Mouse (Mus musculus) lung, postnatal 0 days (tissue): ENCODE measurements around the gene Galnt13. TPM values are rescaled to one million over a fixed set of nuclear protein-coding genes. Genes with fewer than 3 reads are reported as not detected.

ENCODE experiments used
- ATAC-seq: fragments of 200-750 bp; cut with Nextera tagmentation; 2 replicates; pipeline ENCODE4 v1.8.0; 2017; ENCODE audit warnings: moderate library complexity
- DNase-seq: peaks from one replicate; pipeline ENCODE4 v3.0.0-alpha.2; 2016; ENCODE audit warnings: low spot score
- H3K27ac ChIP-seq: fragments of 300-500 bp; sonication (generic); 2 replicates; pipeline ENCODE4 v1.5.1; 2014; ENCODE audit warnings: antibody characterized with exemption, mild to moderate bottlenecking, low read length, mixed read lengths
- H3K27me3 ChIP-seq: fragments of 300-500 bp; sonication (generic); replicated peaks from 2 replicates; pipeline ENCODE4 v1.6.1; 2014; ENCODE audit warnings: low read length, mixed read lengths; ENCODE audit not compliant: insufficient read depth
- H3K36me3 ChIP-seq: fragments of 300-500 bp; sonication (generic); 2 replicates; pipeline ENCODE4 v1.6.1; 2014; ENCODE audit warnings: low read length, mixed read lengths; ENCODE audit not compliant: insufficient read depth
- H3K4me1 ChIP-seq: fragments of 300-500 bp; sonication (generic); 2 replicates; pipeline ENCODE4 v1.6.1; 2014; ENCODE audit warnings: antibody characterized with exemption, low read depth, low read length, mixed read lengths; ENCODE audit not compliant: insufficient read depth
- H3K4me2 ChIP-seq: fragments of 300-500 bp; sonication (generic); replicated peaks from 2 replicates; pipeline ENCODE4 v1.6.1; 2014; ENCODE audit warnings: low read depth, mild to moderate bottlenecking, low read length, moderate library complexity, mixed read lengths
- H3K4me3 ChIP-seq: fragments of 300-500 bp; sonication (generic); 2 replicates; pipeline ENCODE4 v1.5.1; 2014; ENCODE audit warnings: low read depth, low read length
- H3K9ac ChIP-seq: fragments of 300-500 bp; sonication (generic); replicated peaks from 2 replicates; pipeline ENCODE4 v1.6.1; 2014; ENCODE audit warnings: low read depth, mild to moderate bottlenecking
- H3K9me3 ChIP-seq: fragments of 300-500 bp; sonication (generic); 2 replicates; pipeline ENCODE4 v1.6.1; 2016; ENCODE audit warnings: low read length, mixed read lengths
- CTCF ChIP-seq: IDR thresholded peaks from 2 replicates; pipeline ENCODE4 v1.5.1; 2016; ENCODE audit warnings: antibody characterized with exemption, mild to moderate bottlenecking
- EP300 ChIP-seq: IDR thresholded peaks from 2 replicates; pipeline ENCODE4 v1.6.1; 2016; ENCODE audit warnings: antibody characterized with exemption, mild to moderate bottlenecking, control low read depth
- WGBS: fragments of 180-500 bp; shearing (Covaris S2); extraction: QIAGEN DNeasy Blood & Tissue Kit; methylation state at CpG from one replicate; pipeline ENCODE4 v1.1.7; 2014; 5-methylcytosine and 5-hydroxymethylcytosine counted together
- polyA plus RNA-seq: library from polyadenylated mRNA; unstranded; fragments of >200 nt; fragmentation: Nextera tagmentation; extraction: Ambion mirVana; gene quantifications from 2 replicates; pipeline ENCODE4 v1.2.1, GENCODE M21; 2015

The Galnt13 gene
- polyA plus RNA-seq, 1 experiment from 2014 or later, result 0.74 TPM

- TF ChIP-seq EP300, result no peak
- TF ChIP-seq CTCF, result peak; percentile 47
- H3K27ac ChIP-seq, result no peak overlapping the region
- no peaks in the 10 kb centered on the region for H3K27me3 ChIP-seq
- DNase-seq, result peak; percentile 31
- WGBS, result 13% methylated on average over 3 of the region's 3 CpGs
- H3K4me1 ChIP-seq, result no peaks in the 10 kb centered on the region
- no peak overlapping the region for H3K4me3 ChIP-seq
- no peak for ATAC-seq
- no peak overlapping the region for H3K4me2 ChIP-seq
- H3K9me3 ChIP-seq, result no peaks in the 10 kb centered on the region
- H3K36me3 ChIP-seq, result no peaks in the 10 kb centered on the region
- no peak overlapping the region for H3K9ac ChIP-seq
These were observed 654.2 kb downstream of the Galnt13 start for GRCm38 (mm10) chr2:55090332-55090731.

GRCm38 (mm10) chr2:55091495-55091894 lies 655.4 kb downstream of the Galnt13 start:
- no peaks in the 10 kb centered on the region for H3K4me1 ChIP-seq
- no peak overlapping the region for H3K27ac ChIP-seq
- DNase-seq (no peak), ATAC-seq (no peak)
- H3K4me3 ChIP-seq, result no peak overlapping the region
- TF ChIP-seq CTCF, result no peak
- no peak for TF ChIP-seq EP300
- H3K27me3 ChIP-seq, result no peaks in the 10 kb centered on the region
- H3K9ac ChIP-seq, result no peak overlapping the region
- H3K36me3 ChIP-seq, result no peaks in the 10 kb centered on the region
- no peaks in the 10 kb centered on the region for H3K9me3 ChIP-seq
- WGBS, result 73% methylated on average over 4 of the region's 4 CpGs
- no peak overlapping the region for H3K4me2 ChIP-seq

GRCm38 (mm10) chr2:55099100-55099499 lies 663.0 kb downstream of the Galnt13 start:
- DNase-seq, result no peak

GRCm38 (mm10) chr2:55101279-55101678 lies 665.2 kb downstream of the Galnt13 start:
- no peak overlapping the region for H3K4me3 ChIP-seq
- no peaks in the 10 kb centered on the region for H3K27me3 ChIP-seq
- H3K9ac ChIP-seq, result no peak overlapping the region
- H3K9me3 ChIP-seq, result no peaks in the 10 kb centered on the region
- TF ChIP-seq EP300 (no peak), CTCF (no peak)
- DNase-seq (no peak), ATAC-seq (no peak)
- H3K36me3 ChIP-seq, result no peaks in the 10 kb centered on the region
- no peak overlapping the region for H3K27ac ChIP-seq
- no peak overlapping the region for H3K4me2 ChIP-seq
- 58% methylated on average over 5 of the region's 5 CpGs for WGBS
- no peaks in the 10 kb centered on the region for H3K4me1 ChIP-seq

More at GRCm38 (mm10) chr2:55099100-55099499, 663.0 kb downstream of the Galnt13 start:
- Histone ChIP-seq H3K9me3 (no peaks in the 10 kb centered on the region), H3K4me2 (no peak overlapping the region), H3K27ac (no peak overlapping the region), H3K9ac (no peak overlapping the region), H3K27me3 (no peaks in the 10 kb centered on the region), H3K4me1 (no peaks in the 10 kb centered on the region), H3K4me3 (no peak overlapping the region), H3K36me3 (no peaks in the 10 kb centered on the region)
- ATAC-seq, result no peak
- TF ChIP-seq CTCF (no peak), EP300 (no peak)
- 38% methylated on average over 1 of the region's 1 CpGs for WGBS

GRCm38 (mm10) chr2:55103521-55103920 lies 667.4 kb downstream of the Galnt13 start:
- Histone ChIP-seq H3K27ac (no peak overlapping the region), H3K9me3 (no peaks in the 10 kb centered on the region), H3K4me1 (no peaks in the 10 kb centered on the region), H3K4me3 (no peak overlapping the region), H3K4me2 (no peak overlapping the region), H3K9ac (no peak overlapping the region), H3K27me3 (no peaks in the 10 kb centered on the region), H3K36me3 (no peaks in the 10 kb centered on the region)
- TF ChIP-seq EP300 (no peak), CTCF (no peak)
- whole genome bisulfite sequencing, result 92% methylated on average over 5 of the region's 5 CpGs
- ATAC-seq (no peak), DNase-seq (no peak)

GRCm38 (mm10) chr2:55107828-55108227 lies 671.7 kb downstream of the Galnt13 start:
- Histone ChIP-seq H3K4me3 (no peak overlapping the region), H3K36me3 (no peaks in the 10 kb centered on the region), H3K4me1 (no peaks in the 10 kb centered on the region), H3K9ac (no peak overlapping the region), H3K4me2 (no peak overlapping the region), H3K27ac (no peak overlapping the region), H3K9me3 (no peaks in the 10 kb centered on the region), H3K27me3 (no peaks in the 10 kb centered on the region)
- DNase-seq, result no peak
- ATAC-seq, result no peak
- WGBS, result 69% methylated on average over 3 of the region's 3 CpGs
- TF ChIP-seq CTCF (no peak), EP300 (no peak)

GRCm38 (mm10) chr2:55153089-55153488 lies 717.0 kb downstream of the Galnt13 start:
- H3K36me3 ChIP-seq, result no peaks in the 10 kb centered on the region
- ATAC-seq (no peak), DNase-seq (no peak)
- H3K9ac ChIP-seq, result no peak overlapping the region
- H3K4me3 ChIP-seq, result no peak overlapping the region
- no peaks in the 10 kb centered on the region for H3K4me1 ChIP-seq
- no peak for TF ChIP-seq CTCF
- no peak for TF ChIP-seq EP300
- H3K27me3 ChIP-seq, result no peaks in the 10 kb centered on the region
- H3K27ac ChIP-seq, result no peak overlapping the region
- no peaks in the 10 kb centered on the region for H3K9me3 ChIP-seq
- H3K4me2 ChIP-seq, result no peak overlapping the region
